Mouse (Mus musculus): ENCODE measurements around the gene Lbhd2. TPM values are rescaled to one million over a fixed set of nuclear protein-coding genes. Genes with fewer than 3 reads are reported as not detected.

Gene Lbhd2
- polyA plus RNA-seq, 1 experiment from 2014 or later = 2.0 TPM

DNA sequence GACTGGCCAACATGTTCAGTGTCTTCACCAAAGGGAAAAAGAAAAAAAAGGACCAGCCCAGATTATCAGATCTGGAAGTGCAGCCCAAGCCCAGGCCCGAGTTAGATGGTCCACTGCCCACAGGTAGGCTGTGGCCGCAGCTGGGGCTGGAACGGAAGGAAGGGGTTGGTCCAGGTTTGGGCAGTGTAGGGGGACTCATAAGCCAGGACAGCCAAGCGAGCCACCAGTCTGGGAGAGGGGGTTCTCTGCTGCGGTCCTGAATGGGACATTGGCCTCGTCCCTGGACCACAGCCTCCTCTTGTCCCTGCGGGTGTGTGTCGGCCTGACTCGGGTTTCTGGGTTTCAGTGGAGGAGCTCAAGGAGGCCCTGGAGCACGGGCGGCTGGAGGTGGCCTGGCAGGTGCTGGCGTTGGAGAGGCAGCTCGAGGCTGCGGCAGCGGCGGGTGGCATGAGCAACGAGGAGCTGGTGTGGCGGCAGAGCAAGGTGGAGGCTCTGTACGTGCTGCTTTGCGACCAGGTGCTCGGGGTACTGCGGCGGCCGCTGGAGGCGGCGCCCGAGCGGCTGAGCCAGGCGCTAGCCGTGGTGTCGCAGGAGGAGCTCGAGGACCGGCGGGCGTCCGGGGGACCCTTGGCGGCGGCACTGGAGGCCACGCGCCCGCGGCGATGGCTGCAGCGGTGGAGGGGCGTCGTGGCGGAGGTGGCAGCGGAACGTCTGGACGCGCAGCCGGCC is 38.7 kb downstream of the Lbhd2 start:
- peak overlapping the region; percentile 28; the same call in 1 of the 2 replicates for H3K9ac ChIP-seq
- peaks cover 76% of the 10 kb centered on the region for H3K4me1 ChIP-seq
- 2% methylated on average over 50 of the region's 52 CpGs for WGBS
- no peaks in the 10 kb centered on the region for H3K36me3 ChIP-seq
- no peaks in the 10 kb centered on the region for H3K9me3 ChIP-seq
- H3K4me3 ChIP-seq = peak overlapping the region; percentile 36
- no peak for ATAC-seq (ENCODE audit: insufficient number of reproducible peaks, insufficient read depth, low FRiP score, low TSS enrichment, low read depth)
- H3K4me2 ChIP-seq = peak overlapping the region; percentile 57
- no peak overlapping the region for H3K27ac ChIP-seq
- H3K27me3 ChIP-seq = peaks cover 98% of the 10 kb centered on the region

DNA sequence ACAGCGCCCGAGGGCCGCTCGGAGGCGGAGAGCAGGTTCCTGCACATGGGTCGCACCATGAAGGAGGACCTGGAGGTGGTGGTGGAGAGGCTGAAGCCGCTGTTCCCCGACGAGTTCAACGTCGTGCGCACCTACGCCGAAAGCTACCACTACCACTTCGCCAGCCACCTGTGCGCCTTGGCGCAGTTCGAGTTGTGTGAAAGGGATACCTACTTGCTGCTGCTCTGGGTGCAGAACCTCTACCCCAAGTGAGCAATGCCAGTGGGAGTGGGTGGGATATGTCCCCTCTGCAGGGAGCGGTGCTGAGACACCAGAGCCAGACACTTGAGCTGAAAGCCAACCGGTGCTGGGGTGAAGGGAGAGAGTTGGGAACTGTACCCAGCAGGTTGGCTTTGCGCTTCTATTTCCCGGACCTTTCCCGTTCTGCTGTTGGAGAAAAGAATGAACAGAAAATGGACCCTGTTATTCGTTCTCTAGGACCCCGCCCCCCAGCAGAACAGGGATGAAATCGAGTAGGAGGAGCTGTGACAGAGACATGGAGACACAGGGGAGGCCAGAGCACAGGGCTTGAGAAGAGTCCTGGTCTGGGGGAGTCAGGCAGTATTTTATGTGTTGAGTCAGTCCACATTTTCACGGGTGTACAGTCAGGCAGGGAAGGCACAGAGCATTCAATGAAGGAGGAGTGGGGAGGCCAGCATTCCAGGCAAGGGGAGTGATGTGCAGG is 39.4 kb downstream of the Lbhd2 start:
- Histone ChIP-seq H3K9me3 (no peaks in the 10 kb centered on the region), H3K4me3 (peak overlapping the region; percentile 36), H3K9ac (peak overlapping the region; percentile 28; the same call in 1 of the 2 replicates), H3K27me3 (peaks cover 100% of the 10 kb centered on the region), H3K4me1 (peaks cover 82% of the 10 kb centered on the region), H3K36me3 (no peaks in the 10 kb centered on the region), H3K4me2 (peak overlapping the region; percentile 57), H3K27ac (no peak overlapping the region)
- ATAC-seq (ENCODE audit: insufficient number of reproducible peaks, insufficient read depth, low FRiP score, low TSS enrichment, low read depth) = no peak
- whole genome bisulfite sequencing = 6% methylated on average over 27 of the region's 27 CpGs

DNA sequence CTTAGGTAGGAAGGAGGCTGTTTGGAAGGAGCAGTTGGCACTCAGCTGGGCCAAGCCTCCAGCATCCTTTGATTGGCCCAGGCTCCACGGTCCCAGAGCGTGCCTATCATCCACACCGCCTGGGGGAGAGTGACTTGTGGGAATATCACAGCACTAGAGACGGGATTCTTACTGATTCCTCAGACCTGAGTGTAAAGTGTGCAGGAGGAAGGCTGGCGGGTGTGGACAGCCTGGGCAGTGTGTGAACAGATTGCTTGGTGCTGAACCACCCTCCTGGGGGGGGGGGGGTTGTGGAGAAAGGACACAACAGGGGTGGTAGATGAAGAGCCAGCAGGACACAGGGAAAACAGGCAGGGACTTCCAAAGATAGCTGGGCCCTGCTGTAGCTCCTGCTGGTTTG is 40.1 kb downstream of the Lbhd2 start:
- H3K27me3 ChIP-seq = peaks cover 100% of the 10 kb centered on the region
- H3K9me3 ChIP-seq = no peaks in the 10 kb centered on the region
- H3K4me2 ChIP-seq = peak overlapping the region; percentile 57; the same call in 1 of the 2 replicates
- H3K4me3 ChIP-seq = no peak overlapping the region
- H3K4me1 ChIP-seq = peaks cover 80% of the 10 kb centered on the region
- 31% methylated on average over 5 of the region's 5 CpGs for WGBS
- H3K36me3 ChIP-seq = no peaks in the 10 kb centered on the region
- no peak overlapping the region for H3K27ac ChIP-seq
- no peak for ATAC-seq (ENCODE audit: insufficient number of reproducible peaks, insufficient read depth, low FRiP score, low TSS enrichment, low read depth)
- H3K9ac ChIP-seq = no peak overlapping the region

DNA sequence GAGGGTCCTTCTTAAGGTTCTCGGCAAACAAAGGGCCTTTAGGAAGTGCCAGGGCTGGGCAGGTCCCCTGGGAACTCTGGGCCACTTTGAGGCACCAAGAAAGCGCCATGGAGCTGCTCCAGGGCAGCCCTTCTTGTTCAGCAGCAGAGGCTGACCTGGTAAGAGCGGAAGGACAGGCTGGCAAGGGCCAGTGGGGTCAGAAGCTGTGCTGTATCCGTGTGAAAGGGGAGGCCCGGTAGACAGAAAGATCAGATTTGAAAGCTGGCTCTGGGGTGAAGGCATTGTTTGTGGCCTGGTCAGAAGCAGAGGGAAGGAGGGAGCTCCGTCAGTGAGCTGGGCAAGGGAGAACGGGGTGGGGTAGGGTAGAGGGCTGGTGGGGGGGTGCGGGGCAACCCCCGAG is 40.7 kb downstream of the Lbhd2 start:
- Histone ChIP-seq H3K4me1 (peaks cover 74% of the 10 kb centered on the region), H3K4me3 (no peak overlapping the region), H3K9ac (no peak overlapping the region), H3K27ac (no peak overlapping the region), H3K9me3 (no peaks in the 10 kb centered on the region), H3K4me2 (0 out of 2 replicates have a peak overlapping the region, but pooled peaks have one; percentile 3), H3K27me3 (peaks cover 100% of the 10 kb centered on the region), H3K36me3 (no peaks in the 10 kb centered on the region)
- ATAC-seq (ENCODE audit: insufficient number of reproducible peaks, insufficient read depth, low FRiP score, low TSS enrichment, low read depth) = no peak
- 14% methylated on average over 9 of the region's 9 CpGs for WGBS

DNA sequence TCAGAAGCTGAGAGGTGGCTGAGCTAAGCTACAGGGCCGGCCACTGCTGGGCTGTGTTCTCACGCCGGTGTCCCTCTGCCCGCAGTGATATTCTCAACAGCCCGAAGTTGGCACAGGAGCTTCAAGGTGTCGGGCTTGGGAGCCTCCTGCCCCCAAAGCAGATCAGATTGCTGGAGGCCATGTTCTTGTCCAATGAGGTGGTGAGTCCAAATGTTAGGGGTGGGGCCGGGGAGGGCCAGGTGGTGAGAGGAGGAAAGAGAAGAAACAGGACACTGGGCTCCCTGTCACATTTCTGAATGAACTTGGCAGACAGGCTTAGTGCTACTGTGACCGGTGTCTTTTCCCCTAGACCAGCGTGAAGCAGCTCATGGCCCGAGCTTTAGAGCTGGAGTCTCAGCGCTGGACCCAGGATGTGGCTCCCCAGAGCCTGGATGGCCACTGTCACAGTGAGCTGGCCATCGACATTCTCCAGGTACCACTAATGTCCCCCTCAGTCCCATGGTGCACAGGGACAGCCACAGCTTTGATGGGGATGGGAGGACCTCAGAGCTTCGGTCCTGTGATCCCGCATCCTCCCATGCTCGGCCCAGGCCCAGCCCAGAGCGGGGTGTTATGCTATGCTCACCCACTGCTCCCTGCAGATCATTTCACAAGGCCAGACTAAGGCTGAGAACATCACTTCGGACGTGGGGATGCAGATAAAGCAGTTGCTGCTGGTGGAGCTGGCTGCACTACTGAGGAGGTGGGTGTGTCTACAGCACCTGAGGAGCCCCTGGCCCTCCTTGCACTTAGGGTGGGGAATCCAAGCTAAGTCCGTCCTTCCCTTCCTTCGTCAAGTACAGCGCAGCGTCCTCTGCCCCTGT is 41.5 kb downstream of the Lbhd2 start:
- peak overlapping the region; percentile 14; the same call in 1 of the 2 replicates for H3K4me2 ChIP-seq
- ATAC-seq (ENCODE audit: insufficient number of reproducible peaks, insufficient read depth, low FRiP score, low TSS enrichment, low read depth) = no peak
- peaks cover 66% of the 10 kb centered on the region for H3K4me1 ChIP-seq
- H3K27me3 ChIP-seq = peaks cover 97% of the 10 kb centered on the region
- H3K4me3 ChIP-seq = no peak overlapping the region
- no peaks in the 10 kb centered on the region for H3K36me3 ChIP-seq
- peak overlapping the region; percentile 69 for H3K27ac ChIP-seq
- no peaks in the 10 kb centered on the region for H3K9me3 ChIP-seq
- H3K9ac ChIP-seq = no peak overlapping the region
- WGBS = 17% methylated on average over 22 of the region's 22 CpGs

DNA sequence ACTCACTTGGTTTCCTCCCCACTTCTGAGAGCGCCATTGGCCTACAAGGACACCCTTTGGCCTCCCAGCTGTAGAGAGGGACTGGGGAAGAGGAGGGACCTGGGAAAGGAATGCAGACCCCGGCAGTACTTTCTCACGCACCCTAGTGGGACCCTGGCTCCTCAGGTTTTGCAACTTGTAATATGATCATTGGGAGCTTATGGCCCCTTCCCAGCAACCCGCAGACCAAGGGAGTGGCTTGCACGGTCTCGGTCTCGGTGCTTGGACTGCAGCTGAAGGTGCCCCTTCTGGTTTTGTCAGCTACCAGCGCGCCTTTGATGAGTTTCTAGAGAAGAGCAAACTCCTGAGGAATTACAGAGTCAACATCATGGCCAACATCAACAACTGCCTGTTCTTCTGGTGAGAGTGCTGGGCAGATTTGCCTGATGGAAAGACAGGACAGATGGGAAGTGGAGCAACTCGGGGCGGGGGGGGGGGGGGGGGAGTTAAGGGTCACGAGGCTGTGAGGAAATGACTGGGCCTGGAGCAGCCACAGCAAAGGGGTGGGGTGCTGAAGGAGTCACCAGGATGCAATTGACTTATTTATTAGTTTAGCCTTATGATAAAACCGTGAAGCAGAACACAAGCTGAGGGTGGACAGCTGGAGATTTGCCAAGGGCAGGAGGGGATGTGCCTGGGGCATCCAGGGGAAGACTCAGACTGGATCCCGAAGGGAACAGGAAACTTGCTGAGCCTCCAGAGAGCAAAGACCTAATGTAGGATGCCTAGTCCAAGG is 42.5 kb downstream of the Lbhd2 start:
- Histone ChIP-seq H3K4me2 (peak overlapping the region; percentile 18), H3K9me3 (no peaks in the 10 kb centered on the region), H3K36me3 (no peaks in the 10 kb centered on the region), H3K9ac (0 out of 2 replicates have a peak overlapping the region, but pooled peaks have one; percentile 32), H3K4me3 (no peak overlapping the region), H3K27me3 (peaks cover 90% of the 10 kb centered on the region), H3K27ac (peak overlapping the region; percentile 69), H3K4me1 (peaks cover 73% of the 10 kb centered on the region)
- no peak for ATAC-seq (ENCODE audit: insufficient number of reproducible peaks, insufficient read depth, low FRiP score, low TSS enrichment, low read depth)
- 16% methylated on average over 14 of the region's 14 CpGs for WGBS

DNA sequence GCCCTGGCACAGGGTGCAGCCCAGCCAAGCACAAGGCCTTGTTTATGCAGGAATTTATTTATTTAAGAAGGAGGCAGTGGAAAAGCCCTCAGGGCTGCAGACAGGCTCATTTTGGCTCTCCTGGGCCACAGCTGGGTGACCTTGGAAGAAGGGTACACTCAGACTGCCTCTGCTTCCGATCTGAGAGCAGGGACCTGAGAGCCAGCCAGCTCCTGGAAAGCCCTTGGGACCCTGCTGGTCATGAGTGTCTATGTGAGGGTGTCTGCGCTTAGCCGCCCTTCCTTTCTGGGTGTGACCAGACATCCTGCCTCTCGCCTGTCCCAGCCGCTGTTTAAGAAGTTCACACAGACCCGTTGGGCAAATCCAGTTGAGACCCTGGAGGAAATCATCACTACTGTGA is 43.8 kb downstream of the Lbhd2 start:
- H3K4me3 ChIP-seq = no peak overlapping the region
- peaks cover 82% of the 10 kb centered on the region for H3K27me3 ChIP-seq
- H3K4me1 ChIP-seq = peaks cover 76% of the 10 kb centered on the region
- 0 out of 2 replicates have a peak overlapping the region, but pooled peaks have one; percentile 53 for H3K27ac ChIP-seq
- ATAC-seq (ENCODE audit: insufficient number of reproducible peaks, insufficient read depth, low FRiP score, low TSS enrichment, low read depth) = no peak
- 31% methylated on average over 6 of the region's 6 CpGs for WGBS
- 0 out of 2 replicates have a peak overlapping the region, but pooled peaks have one; percentile 18 for H3K4me2 ChIP-seq
- no peaks in the 10 kb centered on the region for H3K9me3 ChIP-seq
- H3K9ac ChIP-seq = no peak overlapping the region
- no peaks in the 10 kb centered on the region for H3K36me3 ChIP-seq

DNA sequence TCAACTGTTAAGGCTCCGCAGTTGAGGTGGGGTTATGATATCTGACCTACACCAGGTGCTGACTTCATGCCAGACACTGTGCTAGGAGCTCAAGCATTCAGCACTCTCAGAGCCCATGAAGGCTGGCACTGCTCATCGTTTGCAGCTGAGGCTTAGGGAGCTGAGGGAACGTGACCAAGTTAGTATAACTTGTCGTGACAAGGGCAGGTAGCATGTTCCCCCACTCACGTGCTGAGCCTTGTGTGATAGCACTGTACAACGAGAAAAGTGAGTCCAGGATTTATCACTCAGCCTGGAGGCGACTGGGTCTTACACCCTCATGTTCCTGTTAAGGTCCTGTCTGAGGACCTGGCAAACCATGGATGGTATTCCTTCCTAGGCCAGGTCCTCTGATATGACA is 45.0 kb downstream of the Lbhd2 start:
- Histone ChIP-seq H3K9ac (no peak overlapping the region), H3K9me3 (no peaks in the 10 kb centered on the region), H3K36me3 (no peaks in the 10 kb centered on the region), H3K4me3 (no peak overlapping the region), H3K4me1 (peaks cover 70% of the 10 kb centered on the region), H3K27me3 (peaks cover 82% of the 10 kb centered on the region), H3K4me2 (no peak overlapping the region), H3K27ac (no peak overlapping the region)
- no peak for ATAC-seq (ENCODE audit: insufficient number of reproducible peaks, insufficient read depth, low FRiP score, low TSS enrichment, low read depth)
- WGBS = 77% methylated on average over 7 of the region's 7 CpGs

DNA sequence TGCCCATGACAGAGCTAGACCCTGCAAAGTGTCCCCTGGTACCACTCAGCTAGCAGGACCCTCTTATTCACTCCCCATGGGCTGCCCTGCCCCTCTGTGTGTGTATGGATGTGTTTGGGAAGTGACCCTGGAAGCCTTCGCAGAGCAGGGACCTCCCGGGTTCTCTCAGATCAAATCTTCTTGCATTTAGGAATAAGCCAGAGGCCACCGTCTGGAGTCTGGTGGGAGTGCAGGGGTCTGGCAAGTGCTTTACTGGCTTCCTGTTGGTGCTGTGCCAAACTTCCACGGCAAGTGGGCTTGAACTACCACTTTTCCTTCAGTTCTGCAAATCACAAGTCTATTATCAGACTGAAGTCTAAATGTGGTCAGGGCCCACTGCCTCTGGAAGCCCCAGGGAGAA is 47.4 kb downstream of the Lbhd2 start:
- Histone ChIP-seq H3K36me3 (no peaks in the 10 kb centered on the region), H3K27ac (no peak overlapping the region), H3K4me1 (peaks cover 48% of the 10 kb centered on the region), H3K9me3 (no peaks in the 10 kb centered on the region), H3K4me3 (no peak overlapping the region), H3K27me3 (peaks cover 72% of the 10 kb centered on the region), H3K4me2 (no peak overlapping the region), H3K9ac (no peak overlapping the region)
- ATAC-seq (ENCODE audit: insufficient number of reproducible peaks, insufficient read depth, low FRiP score, low TSS enrichment, low read depth) = no peak
- WGBS = 21% methylated on average over 4 of the region's 4 CpGs

DNA sequence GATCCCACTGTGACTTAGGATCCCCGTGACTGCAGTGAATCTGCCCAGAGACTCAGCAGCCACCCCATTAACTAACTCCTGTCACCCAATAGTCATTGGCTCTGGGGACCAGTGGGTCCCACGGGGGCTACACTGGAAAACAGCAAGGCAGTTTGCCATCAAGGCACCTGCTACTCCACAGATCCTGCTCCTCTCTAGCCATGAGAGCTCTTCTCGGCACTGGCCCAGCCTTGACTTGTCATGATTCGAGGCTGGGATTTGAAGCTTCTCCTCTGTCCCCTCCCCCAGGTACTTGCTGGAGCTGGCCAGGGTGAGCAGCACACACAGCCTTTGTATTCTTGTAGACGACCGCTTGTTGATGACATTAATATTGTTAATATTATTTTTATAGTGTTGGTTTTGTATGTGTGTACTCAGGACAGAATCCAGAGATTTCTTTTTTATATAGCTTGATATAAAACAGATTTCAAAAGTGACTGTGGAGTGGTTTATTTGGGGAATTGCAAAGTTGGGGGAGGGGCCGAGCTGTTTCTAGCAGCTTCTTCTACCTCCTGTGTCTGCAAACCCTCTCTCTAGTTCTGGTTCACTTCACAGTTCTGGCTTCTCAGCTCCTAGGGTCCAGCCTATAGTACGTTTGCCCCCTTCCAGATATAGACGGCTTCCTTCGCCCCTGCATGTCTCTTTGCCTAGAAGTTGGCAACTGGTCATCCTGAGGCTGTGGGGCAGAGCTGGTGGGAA is 48.1 kb downstream of the Lbhd2 start:
- Histone ChIP-seq H3K9me3 (no peaks in the 10 kb centered on the region), H3K4me2 (no peak overlapping the region), H3K4me3 (no peak overlapping the region), H3K9ac (no peak overlapping the region), H3K4me1 (peaks cover 41% of the 10 kb centered on the region), H3K36me3 (no peaks in the 10 kb centered on the region), H3K27ac (no peak overlapping the region), H3K27me3 (peaks cover 69% of the 10 kb centered on the region)
- WGBS = 54% methylated on average over 10 of the region's 10 CpGs
- ATAC-seq (ENCODE audit: insufficient number of reproducible peaks, insufficient read depth, low FRiP score, low TSS enrichment, low read depth) = no peak

All from embryonic facial prominence, embryonic 13.5 days (tissue).